Mouse (Mus musculus) hindbrain, embryonic 16.5 days (tissue): ENCODE measurements around the gene Psmd11. TPM values are rescaled to one million over a fixed set of nuclear protein-coding genes. Genes with fewer than 3 reads are reported as not detected.
"Not testable (repeated sequence)": the region's sequence is repeated elsewhere in the genome, so short reads cannot be mapped to it uniquely, and the experiment has no call there.

Experiments used
- ATAC-seq: fragments of 200-750 bp; cut with Nextera tagmentation; 2 replicates; pipeline ENCODE4 v1.8.0; 2017; ENCODE audit warnings: moderate TSS enrichment, moderate library complexity
- H3K27ac ChIP-seq: fragments of 300-500 bp; sonication (generic); 2 replicates; pipeline ENCODE4 v1.5.1; 2014; ENCODE audit warnings: low read depth, mild to moderate bottlenecking, control low read depth, low read length, moderate library complexity
- H3K27me3 ChIP-seq: fragments of 300-500 bp; sonication (generic); replicated peaks from 2 replicates; pipeline ENCODE4 v1.6.1; 2014; ENCODE audit warnings: low read length; ENCODE audit not compliant: control insufficient read depth, insufficient read depth
- H3K36me3 ChIP-seq: fragments of 300-500 bp; sonication (generic); 2 replicates; pipeline ENCODE4 v1.6.1; 2014; ENCODE audit warnings: mild to moderate bottlenecking, low read length, moderate library complexity, mixed read lengths; ENCODE audit not compliant: control insufficient read depth, insufficient read depth
- H3K4me1 ChIP-seq: fragments of 300-500 bp; sonication (generic); 2 replicates; pipeline ENCODE4 v1.6.1; 2014; ENCODE audit warnings: low read depth, low read length; ENCODE audit not compliant: control insufficient read depth, insufficient read depth
- H3K4me2 ChIP-seq: fragments of 300-500 bp; sonication (generic); 2 replicates; pipeline ENCODE4 v1.6.1; 2014; ENCODE audit warnings: mild to moderate bottlenecking, low read length, control low read depth, moderate library complexity
- H3K4me3 ChIP-seq: fragments of 300-500 bp; sonication (generic); 2 replicates; pipeline ENCODE4 v1.5.1; 2014; ENCODE audit warnings: mild to moderate bottlenecking, low read length, control low read depth, moderate library complexity
- H3K9ac ChIP-seq: fragments of 300-500 bp; sonication (generic); 2 replicates; pipeline ENCODE4 v1.6.1; 2014; ENCODE audit warnings: low read depth, mild to moderate bottlenecking, control low read depth, low read length, moderate library complexity
- H3K9me3 ChIP-seq: fragments of 300-500 bp; sonication (generic); 2 replicates; pipeline ENCODE4 v1.6.1; 2014; ENCODE audit warnings: mild to moderate bottlenecking, low read length, moderate library complexity; ENCODE audit not compliant: control insufficient read depth
- WGBS: fragments of 180-500 bp; shearing (Covaris S2); extraction: QIAGEN DNeasy Blood & Tissue Kit; methylation state at CpG from one replicate; pipeline ENCODE4 v1.1.7; 2014; 5-methylcytosine and 5-hydroxymethylcytosine counted together
- polyA plus RNA-seq: library from polyadenylated mRNA; unstranded; fragments of >200 nt; fragmentation: Nextera tagmentation; extraction: Ambion mirVana; gene quantifications from 2 replicates; pipeline ENCODE4 v1.2.1, GENCODE M21; 2015

The Psmd11 gene
- polyA plus RNA-seq, 1 experiment from 2014 or later: 275 TPM

DNA sequence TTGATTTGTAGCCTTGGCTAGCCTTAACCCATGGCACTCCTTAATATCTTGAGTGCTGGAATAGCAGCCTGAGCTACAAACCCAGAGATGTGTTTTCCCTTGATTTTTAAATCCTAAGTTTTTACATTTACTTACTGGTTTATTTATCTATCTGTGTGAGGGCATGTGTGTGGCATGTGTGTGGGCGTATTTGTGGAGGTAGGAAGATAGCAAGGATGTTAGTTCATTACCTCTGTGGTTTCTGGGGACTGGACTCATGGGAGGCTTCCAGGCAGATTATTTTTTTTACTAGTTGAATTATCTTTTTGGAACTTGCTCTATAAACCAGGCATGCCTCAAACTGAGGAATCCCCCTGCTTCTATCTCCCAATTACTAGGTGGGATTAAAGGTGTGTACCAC, 24.8 kb downstream of the Psmd11 start:
- Histone ChIP-seq H3K9ac (no peak overlapping the region), H3K27ac (no peak overlapping the region), H3K36me3 (peaks cover 6% of the 10 kb centered on the region; the same call in 1 of the 2 replicates), H3K27me3 (no peaks in the 10 kb centered on the region), H3K4me3 (no peak overlapping the region), H3K4me1 (no peaks in the 10 kb centered on the region), H3K4me2 (no peak overlapping the region), H3K9me3 (no peaks in the 10 kb centered on the region)
- no peak for ATAC-seq
- WGBS: 100% methylated on average over 1 of the region's 1 CpGs

GRCm38 (mm10) chr11:80463605-80464130, 35.3 kb downstream of the Psmd11 start:
- H3K9me3 ChIP-seq, H3K9ac ChIP-seq, H3K27me3 ChIP-seq, H3K4me3 ChIP-seq, H3K4me2 ChIP-seq, H3K4me1 ChIP-seq, ATAC-seq, H3K27ac ChIP-seq: not testable (repeated sequence)
- 87% methylated on average over 4 of the region's 4 CpGs for WGBS
- H3K36me3 ChIP-seq: peaks cover 48% of the 10 kb centered on the region

DNA sequence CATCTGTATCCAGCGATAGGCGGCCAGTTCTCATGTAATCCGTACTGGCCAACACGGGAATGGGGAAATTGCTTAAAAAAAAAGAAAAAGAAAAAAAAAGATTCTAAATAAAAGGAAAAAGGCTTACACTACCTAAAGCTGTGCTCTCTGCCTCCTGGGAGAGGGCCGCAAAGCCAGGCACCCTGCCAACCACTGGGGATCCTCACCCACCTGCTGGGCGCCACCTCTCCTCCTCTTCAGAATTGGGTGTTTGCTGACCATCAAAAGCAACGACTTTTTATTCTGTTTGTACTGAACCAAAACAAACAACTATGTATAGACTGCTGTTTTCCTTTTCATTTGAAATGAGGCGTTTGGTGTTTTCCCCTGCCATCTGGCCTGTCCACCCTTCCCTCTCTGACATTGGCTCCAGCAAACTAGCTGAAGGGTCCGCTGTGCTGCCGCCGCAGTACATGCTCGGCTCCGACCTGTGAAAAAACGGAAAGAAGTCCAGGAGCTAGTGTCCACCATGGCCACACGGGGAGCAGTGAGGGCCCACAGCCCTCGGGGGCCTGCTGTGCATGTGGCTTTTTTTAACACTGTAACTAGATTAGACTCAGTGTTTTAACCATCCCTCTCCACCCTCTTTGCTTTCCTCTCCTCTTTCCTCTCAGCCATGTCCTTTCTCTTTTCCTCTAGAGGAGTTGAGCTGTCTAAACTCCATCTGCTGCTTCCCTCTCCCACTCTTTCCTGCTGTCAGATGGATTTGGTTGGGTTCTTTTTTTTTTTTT, 43.6 kb downstream of the Psmd11 start:
- H3K4me3 ChIP-seq: no peak overlapping the region
- peaks cover 26% of the 10 kb centered on the region for H3K36me3 ChIP-seq
- ATAC-seq: no peak
- H3K4me1 ChIP-seq: peaks cover 5% of the 10 kb centered on the region
- H3K9me3 ChIP-seq: no peaks in the 10 kb centered on the region
- peak overlapping the region; percentile 54; the same call in 1 of the 2 replicates for H3K27ac ChIP-seq
- no peaks in the 10 kb centered on the region for H3K27me3 ChIP-seq
- H3K4me2 ChIP-seq: no peak overlapping the region
- 77% methylated on average over 16 of the region's 16 CpGs for WGBS
- H3K9ac ChIP-seq: no peak overlapping the region

DNA sequence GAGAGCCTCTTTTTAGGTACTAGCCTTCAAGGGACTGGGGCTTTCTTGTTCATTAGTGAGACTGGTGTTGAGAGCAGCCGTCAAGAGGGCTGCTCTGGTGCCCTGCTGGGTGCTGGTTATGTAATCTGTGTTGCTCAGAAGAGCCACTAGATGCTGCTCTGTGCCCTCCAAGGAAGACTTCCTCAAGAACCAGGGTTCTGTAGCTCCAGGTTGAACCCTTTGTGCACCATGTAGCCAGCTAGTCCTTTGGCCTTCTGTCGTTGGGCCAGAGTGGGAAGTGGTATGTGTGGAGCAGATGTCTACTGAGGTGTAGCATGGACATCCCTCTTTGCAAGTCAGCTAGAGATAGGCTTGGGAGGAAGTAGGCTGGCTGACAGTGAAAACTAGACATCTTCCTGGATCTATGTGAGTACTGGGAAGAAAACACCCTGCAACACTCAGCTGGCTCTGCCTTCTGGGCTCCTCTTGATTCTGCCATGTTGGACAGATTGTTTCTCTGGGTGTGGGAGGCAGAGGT, 45.8 kb downstream of the Psmd11 start:
- ATAC-seq: no peak
- peaks cover 5% of the 10 kb centered on the region for H3K4me1 ChIP-seq
- 32% methylated on average over 2 of the region's 2 CpGs for WGBS
- H3K4me2 ChIP-seq: no peak overlapping the region
- peaks cover 15% of the 10 kb centered on the region for H3K36me3 ChIP-seq
- no peaks in the 10 kb centered on the region for H3K9me3 ChIP-seq
- no peak overlapping the region for H3K4me3 ChIP-seq
- H3K9ac ChIP-seq: no peak overlapping the region
- H3K27ac ChIP-seq: peak overlapping the region; percentile 2; the same call in 1 of the 2 replicates
- no peaks in the 10 kb centered on the region for H3K27me3 ChIP-seq

- Histone ChIP-seq H3K4me3 (no peak overlapping the region), H3K4me2 (no peak overlapping the region), H3K27me3 (no peaks in the 10 kb centered on the region), H3K4me1 (peaks cover 7% of the 10 kb centered on the region), H3K9ac (no peak overlapping the region), H3K9me3 (no peaks in the 10 kb centered on the region), H3K27ac (no peak overlapping the region), H3K36me3 (peaks cover 12% of the 10 kb centered on the region)
- WGBS: 96% methylated on average over 11 of the region's 11 CpGs
- ATAC-seq: no peak
These were observed 46.4 kb downstream of the Psmd11 start for GRCm38 (mm10) chr11:80474846-80475245.

DNA sequence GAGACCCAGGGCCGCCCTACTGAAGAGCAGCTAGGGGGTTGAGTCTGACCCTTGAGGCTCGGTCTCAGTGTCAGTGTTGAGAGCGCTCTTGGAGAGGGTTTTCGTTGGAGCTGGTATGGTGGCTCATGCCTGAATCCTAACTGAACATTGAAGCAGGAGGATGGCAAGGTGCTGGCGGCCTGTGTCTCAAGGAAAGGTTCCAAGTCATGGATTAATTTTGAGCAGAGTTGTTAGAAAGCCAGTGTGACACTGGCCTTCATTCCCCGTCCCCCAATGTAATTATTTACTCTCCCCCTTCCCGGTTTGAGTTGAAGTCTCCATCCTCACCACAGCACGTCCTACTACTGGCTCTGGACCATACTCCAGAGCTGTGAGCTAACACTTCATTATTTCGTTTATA, 47.1 kb downstream of the Psmd11 start:
- H3K9me3 ChIP-seq: no peaks in the 10 kb centered on the region
- H3K27me3 ChIP-seq: no peaks in the 10 kb centered on the region
- H3K36me3 ChIP-seq: peaks cover 5% of the 10 kb centered on the region; the same call in 1 of the 2 replicates
- H3K9ac ChIP-seq: peak overlapping the region; percentile 92; the same call in 1 of the 2 replicates
- no peak overlapping the region for H3K4me3 ChIP-seq
- no peak overlapping the region for H3K4me2 ChIP-seq
- H3K27ac ChIP-seq: peak overlapping the region; percentile 89; the same call in 1 of the 2 replicates
- H3K4me1 ChIP-seq: peaks cover 7% of the 10 kb centered on the region
- 81% methylated on average over 9 of the region's 9 CpGs for WGBS
- ATAC-seq: no peak

DNA sequence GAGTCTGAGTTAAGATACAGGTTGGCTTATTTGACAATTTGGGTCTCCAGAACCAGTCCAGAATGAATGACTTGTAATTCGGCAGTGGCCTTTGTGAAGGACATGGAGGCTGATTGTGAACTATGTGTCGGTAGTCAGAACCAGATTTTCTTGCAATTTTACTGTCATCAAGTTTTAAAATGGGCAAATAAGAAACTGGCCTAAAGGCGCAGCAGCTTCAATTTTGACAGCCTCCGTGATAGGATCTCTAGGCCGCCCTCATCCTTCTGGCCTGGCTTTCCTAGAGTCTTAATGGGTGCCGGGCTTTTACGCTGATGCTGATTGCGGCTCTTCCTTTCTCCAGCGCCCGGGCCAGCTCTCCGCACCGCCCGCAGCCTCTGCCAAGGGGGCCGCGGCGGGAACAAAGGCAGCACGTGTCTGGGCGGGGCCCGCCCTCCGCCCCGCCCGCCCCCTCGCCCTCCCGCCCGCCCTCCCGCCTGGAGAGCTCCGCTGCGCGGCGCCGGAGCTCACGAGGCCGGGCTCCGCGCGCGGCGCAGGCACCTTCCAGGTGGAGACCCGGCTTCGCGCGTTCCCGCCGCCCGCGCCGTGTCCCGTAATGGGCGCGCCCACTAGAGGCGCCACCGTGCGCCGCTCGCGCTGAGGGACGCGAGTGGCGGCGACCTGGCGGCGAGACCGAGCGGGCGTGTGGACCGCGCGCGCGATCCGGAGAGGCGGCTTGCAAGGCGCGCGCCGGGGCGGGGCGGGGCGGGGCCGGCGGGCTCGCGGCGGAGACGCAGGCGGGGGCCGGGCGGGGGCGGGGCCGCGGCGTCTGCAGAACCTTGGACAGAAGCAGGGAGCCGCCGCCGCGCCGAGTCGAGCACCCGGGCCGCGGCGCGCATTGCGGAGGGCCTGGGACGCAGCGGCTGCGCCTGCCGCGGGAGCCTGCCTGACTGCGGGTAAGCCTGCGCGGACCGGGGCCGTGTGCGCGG, 48.1 kb downstream of the Psmd11 start, which contains the start of gene Cdk5r1:
Gene Cdk5r1, plus strand, starts transcription at position 802 of the 968 bp plus-strand sequence.
- ATAC-seq: peak; percentile 90
- Histone ChIP-seq H3K27ac (peak within 1 kb of the TSS; percentile 98), H3K36me3 (peaks cover under 1% of the 10 kb centered on the region; the same call in 1 of the 2 replicates), H3K9ac (peak within 1 kb of the TSS; percentile 92), H3K9me3 (no peaks in the 10 kb centered on the region), H3K4me1 (peaks cover 8% of the 10 kb centered on the region), H3K4me3 (peak within 1 kb of the TSS; percentile 90), H3K27me3 (no peaks in the 10 kb centered on the region), H3K4me2 (peak within 1 kb of the TSS; percentile 86)
- WGBS: under 1% methylated on average over 47 of the region's 116 CpGs

DNA sequence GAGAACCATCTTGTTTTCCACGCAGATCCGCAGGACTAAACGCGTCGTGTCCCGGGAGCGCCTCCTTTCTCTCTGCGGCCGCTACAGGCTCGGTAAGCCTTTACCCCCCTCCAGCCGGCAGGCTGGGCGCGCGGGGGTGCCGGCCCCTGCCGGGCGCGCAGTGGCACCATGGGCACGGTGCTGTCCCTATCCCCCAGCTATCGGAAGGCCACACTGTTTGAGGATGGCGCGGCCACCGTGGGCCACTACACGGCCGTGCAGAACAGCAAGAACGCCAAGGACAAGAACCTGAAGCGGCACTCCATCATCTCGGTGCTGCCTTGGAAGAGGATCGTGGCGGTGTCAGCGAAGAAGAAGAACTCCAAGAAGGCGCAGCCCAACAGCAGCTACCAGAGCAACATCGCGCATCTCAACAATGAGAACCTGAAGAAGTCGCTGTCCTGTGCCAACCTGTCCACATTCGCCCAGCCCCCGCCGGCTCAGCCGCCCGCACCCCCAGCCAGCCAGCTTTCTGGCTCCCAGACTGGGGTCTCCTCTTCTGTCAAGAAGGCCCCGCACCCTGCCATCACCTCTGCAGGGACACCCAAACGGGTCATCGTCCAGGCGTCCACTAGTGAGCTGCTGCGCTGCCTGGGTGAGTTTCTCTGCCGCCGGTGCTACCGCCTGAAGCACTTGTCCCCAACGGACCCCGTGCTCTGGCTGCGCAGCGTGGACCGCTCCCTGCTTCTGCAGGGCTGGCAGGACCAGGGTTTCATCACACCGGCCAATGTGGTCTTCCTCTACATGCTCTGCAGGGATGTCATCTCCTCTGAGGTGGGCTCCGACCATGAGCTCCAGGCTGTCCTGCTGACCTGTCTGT, 49.2 kb downstream of the Psmd11 start:
- Histone ChIP-seq H3K27ac (peak overlapping the region; percentile 98), H3K9me3 (no peaks in the 10 kb centered on the region), H3K36me3 (no peaks in the 10 kb centered on the region), H3K4me2 (peak overlapping the region; percentile 86), H3K4me1 (peaks cover 17% of the 10 kb centered on the region), H3K4me3 (peak overlapping the region; percentile 90), H3K27me3 (no peaks in the 10 kb centered on the region), H3K9ac (peak overlapping the region; percentile 92)
- ATAC-seq: peak; percentile 21
- 6% methylated on average over 54 of the region's 55 CpGs for WGBS
